In the genomic region with DNA sequence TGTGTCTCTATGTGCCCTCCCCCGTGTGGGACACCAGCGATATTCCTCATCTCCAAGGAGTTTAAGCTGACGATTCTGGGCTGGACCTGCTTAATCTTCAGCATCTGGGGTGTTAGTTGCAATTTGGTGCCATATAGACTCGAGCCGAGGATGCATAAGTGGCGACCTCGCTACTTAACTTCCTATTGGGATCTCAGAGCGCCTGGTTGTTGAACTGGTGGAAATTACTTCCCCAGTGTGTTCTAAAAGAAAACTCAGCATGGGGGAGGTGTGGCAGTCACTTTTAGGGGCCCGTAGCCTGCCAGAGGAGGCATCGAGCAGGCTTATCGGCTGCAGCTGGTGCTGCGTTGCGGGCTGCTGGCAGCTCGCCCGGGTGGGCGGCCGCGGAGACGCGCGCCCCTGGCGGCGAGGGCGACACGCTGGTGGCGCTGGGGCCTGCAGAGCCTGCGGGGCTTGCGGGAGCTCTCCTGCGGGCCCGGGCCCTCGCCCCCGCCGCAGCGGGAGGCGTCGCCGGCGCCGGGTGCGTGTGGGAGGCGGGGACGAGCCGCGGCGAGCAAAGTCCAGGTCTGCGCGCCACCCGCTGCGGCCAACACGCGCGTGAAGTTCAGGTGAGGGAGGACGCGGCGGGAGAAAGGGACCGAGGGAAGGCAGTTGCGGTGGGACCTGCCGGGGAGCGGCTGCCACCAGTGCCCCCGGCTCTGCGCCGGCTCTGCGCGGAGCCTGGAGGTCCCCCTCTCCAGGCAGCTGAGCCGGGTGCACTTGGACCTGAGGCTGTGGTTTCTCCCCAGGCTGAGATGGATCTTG, we compare ENCODE assay signal across 8 mouse cellular contexts. TPM values are rescaled to one million over a fixed set of nuclear protein-coding genes. Genes with fewer than 3 reads are reported as not detected.
DNase-seq lines count a peak whose midpoint lies in the region; ATAC-seq lines count a peak whose summit lies in the region.

A gene (plus strand): TSS at position 418 of the 804 bp plus-strand sequence.

- peak within 1 kb of the TSS; percentile 48 for H3K4me3 ChIP-seq in intestine, embryonic 14.5 days (ENCODE audit: low read depth, low read length)
- H3K4me3 ChIP-seq in megakaryocyte, embryonic 14.5 days (replicated peaks) = peak within 1 kb of the TSS; percentile 93

- 0 out of 2 replicates have a peak, but pooled peaks cover 12% of the 10 kb centered on the region for H3K27me3 ChIP-seq in intestine, embryonic 14.5 days (replicated peaks; ENCODE audit: control insufficient read depth, insufficient read depth, low read length)
- peaks cover 12% of the 10 kb centered on the region for H3K27me3 ChIP-seq in megakaryocyte, embryonic 14.5 days (replicated peaks)

- H3K9me3 ChIP-seq in intestine, embryonic 14.5 days (ENCODE audit: control insufficient read depth, low read length) = no peaks in the 10 kb centered on the region
- H3K9me3 ChIP-seq in megakaryocyte, embryonic 14.5 days = peaks cover 11% of the 10 kb centered on the region

- H3K27ac ChIP-seq in intestine, embryonic 14.5 days (ENCODE audit: low read depth) = no peak within 1 kb of the TSS

- H3K36me3 ChIP-seq in intestine, embryonic 14.5 days (ENCODE audit: control insufficient read depth, insufficient read depth, low read length) = no peaks in the 10 kb centered on the region
- no peaks in the 10 kb centered on the region for H3K36me3 ChIP-seq in megakaryocyte, embryonic 14.5 days (replicated peaks; ENCODE audit: low read length)

- peak within 1 kb of the TSS; percentile 38 for H3K9ac ChIP-seq in intestine, embryonic 14.5 days (ENCODE audit: low read length)

- peak within 1 kb of the TSS; percentile 84 for H3K4me2 ChIP-seq in intestine, embryonic 14.5 days (ENCODE audit: low read length)

- peak; percentile 80 for DNase-seq in adrenal gland, adult 2 months
- peak; percentile 80 for DNase-seq in embryo, embryonic 11 days
- peak; percentile 63 for DNase-seq in gastrocnemius, postnatal 25 days
- DNase-seq in intestine, embryonic 14.5 days (ENCODE audit: low spot score) = peak; percentile 75
- DNase-seq in left cerebral cortex, postnatal 10 days (ENCODE audit: extremely low spot score in 1 of 2, low spot score in 2 of 2) = peak; percentile 37 to 81
- DNase-seq in right cerebral cortex, adult 2 months (ENCODE audit: low spot score in 2 of 2) = peak; percentile 60 to 75
- peak; percentile 4 to 12 for DNase-seq in urinary bladder, postnatal 36 days (ENCODE audit: low spot score in 2 of 2)

- H3K4me1 ChIP-seq in intestine, embryonic 14.5 days (replicated peaks; ENCODE audit: control insufficient read depth, insufficient read depth, low read length) = no peaks in the 10 kb centered on the region
- H3K4me1 ChIP-seq in megakaryocyte, embryonic 14.5 days = peaks cover 23% of the 10 kb centered on the region

- under 1% methylated on average over 65 of the region's 65 CpGs for WGBS in intestine, embryonic 14.5 days

- intact Hi-C loops in left cerebral cortex, postnatal 10 days (cut with DNase I) = no loop called here

- peak; percentile 83 for ATAC-seq in intestine, embryonic 14.5 days (replicated peaks; ENCODE audit: low FRiP score, low TSS enrichment, low read depth)

RNA-seq across cellular contexts. Expression of the gene that starts here (rescaled TPM):
- 1 to 10 TPM; 3.1 to 4.0 TPM for total RNA-seq in adrenal gland, adult 2 months (2021)
- 0.08 and 0.12 TPM in 2 replicates for polyA plus RNA-seq in adrenal gland, adult 2 months (2012; rRNA removed)
- 10 to 100 TPM; 56.1 to 63.5 TPM for total RNA-seq in gastrocnemius, postnatal 25 days (2021)
- polyA plus RNA-seq in intestine, embryonic 14.5 days (2014; fragmentation: Nextera tagmentation; extraction: Ambion mirVana) = 0.19 and 0.27 TPM in 2 replicates
- 1 to 10 TPM; 3.1 to 3.5 TPM for total RNA-seq in left cerebral cortex, postnatal 10 days (2021)
- 2.2 TPM in 1 of 2 replicates, not detected in the other for polyA plus RNA-seq in megakaryocyte, embryonic 14.5 days (2012; ENCODE audit: insufficient read depth, low replicate concordance)

Comparison
In these comparisons a context has a peak if more than half of its experiments do, and no peak if none do; other contexts are left out.
1. RNA of the gene that starts here (total RNA-seq): 56.1 to 63.5 TPM in gastrocnemius, postnatal 25 days; 3.1 to 4.0 TPM in adrenal gland, adult 2 months and 3.1 to 3.5 TPM in left cerebral cortex, postnatal 10 days; every median in the first group is over 10 times any median in the second.
2. Peak in DNase-seq, ATAC-seq, H3K4me3 ChIP-seq, H3K9ac ChIP-seq and H3K4me2 ChIP-seq in intestine, embryonic 14.5 days; RNA of the gene not detected or under 1 TPM.
3. DNase-seq: peak in every context shown above with its lines; median percentile 80 in adrenal gland, adult 2 months; 80 in embryo, embryonic 11 days; 75 in intestine, embryonic 14.5 days; 68 in right cerebral cortex, adult 2 months; 63 in gastrocnemius, postnatal 25 days; 59 in left cerebral cortex, postnatal 10 days; 8 in urinary bladder, postnatal 36 days.